Mouse (Mus musculus): ENCODE measurements around the gene Adcy1. TPM values are rescaled to one million over a fixed set of nuclear protein-coding genes. Genes with fewer than 3 reads are reported as not detected.

The Adcy1 gene
- total and polyA plus RNA-seq, 2 experiments, result under 0.01 to 0.16 TPM

- Histone ChIP-seq H3K79me2 (ENCODE audit: control insufficient read depth, insufficient read depth, low read length) (no peaks in the 10 kb centered on the region), H3K27me3 (ENCODE audit: control insufficient read depth, insufficient read depth, low read length) (no peaks in the 10 kb centered on the region), H3K9ac (ENCODE audit: low read depth, low read length) (no peak overlapping the region)
Observed at GRCm38 (mm10) chr11:7056121-7056520, 7.2 kb upstream of the Adcy1 start.

DNA sequence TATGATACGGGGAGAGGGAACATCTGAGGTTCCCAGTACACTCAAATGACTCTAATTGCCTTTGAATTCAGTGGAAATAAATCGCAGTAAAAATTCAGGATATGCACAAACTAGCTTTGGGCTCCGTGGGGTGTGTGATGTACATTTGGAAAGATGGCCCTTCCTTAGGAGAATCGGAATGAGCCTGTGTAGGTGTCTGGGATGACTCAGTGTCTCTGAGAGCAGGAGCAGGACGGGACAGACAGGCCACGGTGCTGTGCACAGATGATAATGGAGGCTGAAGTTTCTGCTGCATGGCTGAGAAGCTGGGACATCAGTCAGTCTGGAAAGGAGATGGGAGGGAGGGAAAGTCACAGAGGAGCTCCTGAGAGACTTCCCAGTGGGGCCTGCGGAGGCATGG is 5.5 kb upstream of the Adcy1 start:
- WGBS, result 86% methylated on average over 7 of the region's 7 CpGs
- no peak for TF ChIP-seq CTCF (IDR thresholded peaks at IDR 0.05; ENCODE audit: low read depth, low read length)
- TF ChIP-seq POLR2A (IDR thresholded peaks at IDR 0.05; ENCODE audit: extremely low read depth, insufficient read depth, low read length), result no peak
- H3K4me1 ChIP-seq (ENCODE audit: control insufficient read depth, insufficient read depth, low read length), result no peaks in the 10 kb centered on the region
- H3K36me3 ChIP-seq (ENCODE audit: control insufficient read depth, insufficient read depth, low read length), result no peaks in the 10 kb centered on the region
- DNase-seq (ENCODE audit: extremely low read depth, low read depth, low spot score), result no peak
- H3K4me3 ChIP-seq (ENCODE audit: insufficient read depth, low read depth, low read length), result no peak overlapping the region
- no peaks in the 10 kb centered on the region for H3K79me2 ChIP-seq (ENCODE audit: control insufficient read depth, insufficient read depth, low read length)
- H3K27me3 ChIP-seq (ENCODE audit: control insufficient read depth, insufficient read depth, low read length), result peaks cover under 1% of the 10 kb centered on the region; the same call in 1 of the 2 replicates
- H3K9ac ChIP-seq (ENCODE audit: low read depth, low read length), result no peak overlapping the region
- H3K27ac ChIP-seq (replicated peaks; ENCODE audit: insufficient read depth, low read depth, low read length), result no peak overlapping the region

More at GRCm38 (mm10) chr11:7056121-7056520, 7.2 kb upstream of the Adcy1 start:
- H3K4me1 ChIP-seq (ENCODE audit: control insufficient read depth, insufficient read depth, low read length), result no peaks in the 10 kb centered on the region
- 28% methylated on average over 11 of the region's 11 CpGs for WGBS
- DNase-seq (ENCODE audit: extremely low read depth, low read depth, low spot score), result no peak
- no peak overlapping the region for H3K4me3 ChIP-seq (ENCODE audit: insufficient read depth, low read depth, low read length)
- no peak for TF ChIP-seq POLR2A (IDR thresholded peaks at IDR 0.05; ENCODE audit: extremely low read depth, insufficient read depth, low read length)
- no peak for TF ChIP-seq CTCF (IDR thresholded peaks at IDR 0.05; ENCODE audit: low read depth, low read length)
- no peaks in the 10 kb centered on the region for H3K36me3 ChIP-seq (ENCODE audit: control insufficient read depth, insufficient read depth, low read length)
- no peak overlapping the region for H3K27ac ChIP-seq (replicated peaks; ENCODE audit: insufficient read depth, low read depth, low read length)

GRCm38 (mm10) chr11:7061961-7062360 is 1.3 kb upstream of the Adcy1 start:
- 54% methylated on average over 6 of the region's 6 CpGs for WGBS
- H3K4me1 ChIP-seq (ENCODE audit: control insufficient read depth, insufficient read depth, low read length), result peaks cover 4% of the 10 kb centered on the region; the same call in 1 of the 2 replicates
- TF ChIP-seq POLR2A (IDR thresholded peaks at IDR 0.05; ENCODE audit: extremely low read depth, insufficient read depth, low read length) (no peak), CTCF (IDR thresholded peaks at IDR 0.05; ENCODE audit: low read depth, low read length) (no peak)
- H3K9ac ChIP-seq (ENCODE audit: low read depth, low read length), result no peak overlapping the region
- H3K79me2 ChIP-seq (ENCODE audit: control insufficient read depth, insufficient read depth, low read length), result no peaks in the 10 kb centered on the region
- H3K27me3 ChIP-seq (ENCODE audit: control insufficient read depth, insufficient read depth, low read length), result peaks cover 15% of the 10 kb centered on the region
- H3K4me3 ChIP-seq (ENCODE audit: insufficient read depth, low read depth, low read length), result no peak overlapping the region
- DNase-seq (ENCODE audit: extremely low read depth, low read depth, low spot score), result no peak
- H3K36me3 ChIP-seq (ENCODE audit: control insufficient read depth, insufficient read depth, low read length), result no peaks in the 10 kb centered on the region
- no peak overlapping the region for H3K27ac ChIP-seq (replicated peaks; ENCODE audit: insufficient read depth, low read depth, low read length)

DNA sequence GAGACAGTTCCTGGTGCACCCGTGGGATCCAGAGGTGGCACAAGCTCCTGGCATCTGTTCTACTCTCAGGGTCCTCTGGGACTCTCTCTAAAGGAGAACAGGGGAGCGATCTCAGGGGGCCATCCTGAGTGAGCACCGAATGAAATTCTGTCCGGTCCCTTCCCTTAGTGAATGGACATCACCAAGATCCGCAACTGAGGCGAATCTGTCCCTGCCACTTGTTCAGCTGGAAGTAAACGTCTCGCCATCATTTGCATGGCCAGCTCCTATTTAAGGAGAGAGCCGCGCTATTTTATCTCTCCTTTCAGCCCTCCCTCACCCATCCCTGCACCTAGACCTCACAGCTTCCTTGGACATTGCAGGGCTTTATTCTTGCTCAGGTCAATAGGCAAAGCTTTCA is 723 bp upstream of the Adcy1 start:
- TF ChIP-seq CTCF (IDR thresholded peaks at IDR 0.05; ENCODE audit: low read depth, low read length) (no peak), POLR2A (IDR thresholded peaks at IDR 0.05; ENCODE audit: extremely low read depth, insufficient read depth, low read length) (no peak)
- Histone ChIP-seq H3K27ac (replicated peaks; ENCODE audit: insufficient read depth, low read depth, low read length) (no peak overlapping the region), H3K4me1 (ENCODE audit: control insufficient read depth, insufficient read depth, low read length) (peaks cover 4% of the 10 kb centered on the region; the same call in 1 of the 2 replicates), H3K27me3 (ENCODE audit: control insufficient read depth, insufficient read depth, low read length) (peaks cover 15% of the 10 kb centered on the region), H3K79me2 (ENCODE audit: control insufficient read depth, insufficient read depth, low read length) (no peaks in the 10 kb centered on the region), H3K9ac (ENCODE audit: low read depth, low read length) (no peak overlapping the region), H3K36me3 (ENCODE audit: control insufficient read depth, insufficient read depth, low read length) (no peaks in the 10 kb centered on the region), H3K4me3 (ENCODE audit: insufficient read depth, low read depth, low read length) (no peak overlapping the region)
- DNase-seq (ENCODE audit: extremely low read depth, low read depth, low spot score), result no peak
- 26% methylated on average over 10 of the region's 10 CpGs for WGBS

DNA sequence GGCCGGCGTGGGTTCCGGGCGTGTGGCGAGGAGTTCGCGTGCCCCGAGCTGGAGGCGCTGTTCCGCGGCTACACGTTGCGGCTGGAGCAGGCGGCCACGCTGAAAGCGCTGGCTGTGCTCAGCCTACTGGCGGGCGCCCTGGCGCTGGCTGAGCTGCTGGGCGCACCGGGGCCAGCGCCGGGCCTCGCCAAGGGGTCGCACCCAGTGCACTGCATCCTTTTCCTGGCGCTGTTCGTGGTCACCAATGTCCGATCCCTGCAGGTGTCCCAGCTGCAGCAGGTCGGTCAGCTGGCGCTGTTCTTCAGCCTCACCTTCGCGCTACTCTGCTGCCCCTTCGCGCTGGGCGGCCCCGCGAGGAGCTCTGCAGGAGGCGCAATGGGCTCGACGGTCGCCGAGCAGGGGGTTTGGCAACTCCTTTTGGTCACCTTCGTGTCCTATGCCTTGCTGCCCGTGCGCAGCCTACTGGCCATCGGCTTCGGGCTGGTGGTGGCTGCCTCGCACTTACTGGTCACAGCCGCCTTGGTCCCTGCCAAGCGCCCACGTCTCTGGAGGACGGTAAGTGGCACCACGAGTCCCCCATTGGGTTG is 485 bp downstream of the Adcy1 start:
- TF ChIP-seq POLR2A (IDR thresholded peaks at IDR 0.05; ENCODE audit: extremely low read depth, insufficient read depth, low read length), result no peak
- no peak for TF ChIP-seq CTCF (IDR thresholded peaks at IDR 0.05; ENCODE audit: low read depth, low read length)
- Histone ChIP-seq H3K9ac (ENCODE audit: low read depth, low read length) (no peak overlapping the region), H3K27ac (replicated peaks; ENCODE audit: insufficient read depth, low read depth, low read length) (no peak overlapping the region), H3K36me3 (ENCODE audit: control insufficient read depth, insufficient read depth, low read length) (no peaks in the 10 kb centered on the region), H3K79me2 (ENCODE audit: control insufficient read depth, insufficient read depth, low read length) (no peaks in the 10 kb centered on the region), H3K27me3 (ENCODE audit: control insufficient read depth, insufficient read depth, low read length) (peaks cover 15% of the 10 kb centered on the region), H3K4me1 (ENCODE audit: control insufficient read depth, insufficient read depth, low read length) (peaks cover 4% of the 10 kb centered on the region; the same call in 1 of the 2 replicates), H3K4me3 (ENCODE audit: insufficient read depth, low read depth, low read length) (peak overlapping the region; percentile 10; the same call in 1 of the 2 replicates)
- DNase-seq (ENCODE audit: extremely low read depth, low read depth, low spot score), result no peak
- 1% methylated on average over 53 of the region's 53 CpGs for WGBS

DNA sequence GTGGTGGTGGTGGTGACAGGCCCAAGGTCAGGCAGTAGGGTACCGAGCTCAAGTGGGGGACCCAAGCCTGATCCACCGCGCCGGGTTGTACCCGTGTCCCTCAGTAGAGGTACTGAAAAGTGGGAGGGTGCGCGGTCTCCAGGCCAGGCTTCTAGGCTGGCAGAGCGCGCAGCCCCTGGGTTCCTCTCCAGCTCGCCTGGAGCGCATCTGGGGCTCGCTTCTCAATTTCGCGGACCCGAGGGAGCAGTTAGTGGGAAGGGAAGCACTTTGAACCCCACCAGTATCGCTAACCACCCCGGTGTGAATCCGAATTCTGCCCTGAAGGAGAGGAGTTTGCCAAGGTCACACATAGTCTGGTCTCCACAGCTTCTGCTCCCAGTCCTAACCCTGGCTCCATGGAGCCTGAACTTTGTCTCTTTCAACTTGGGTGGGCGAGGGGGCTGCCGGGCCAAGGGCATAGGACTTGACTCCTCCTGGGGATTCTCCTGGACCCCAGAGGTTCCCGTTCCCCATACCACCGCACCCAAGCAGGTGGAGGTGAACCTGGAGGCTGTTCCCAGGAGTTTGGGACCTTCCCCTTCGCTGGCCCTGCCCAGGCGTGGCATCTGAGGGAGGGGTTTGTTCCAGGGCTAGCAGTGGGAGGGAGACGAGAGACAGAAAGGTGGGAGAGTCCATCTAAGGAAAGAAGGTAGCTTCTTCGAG is 1.3 kb downstream of the Adcy1 start:
- Histone ChIP-seq H3K4me3 (ENCODE audit: insufficient read depth, low read depth, low read length) (no peak overlapping the region), H3K27ac (replicated peaks; ENCODE audit: insufficient read depth, low read depth, low read length) (no peak overlapping the region), H3K27me3 (ENCODE audit: control insufficient read depth, insufficient read depth, low read length) (peaks cover 15% of the 10 kb centered on the region), H3K36me3 (ENCODE audit: control insufficient read depth, insufficient read depth, low read length) (no peaks in the 10 kb centered on the region), H3K79me2 (ENCODE audit: control insufficient read depth, insufficient read depth, low read length) (no peaks in the 10 kb centered on the region), H3K4me1 (ENCODE audit: control insufficient read depth, insufficient read depth, low read length) (peaks cover 4% of the 10 kb centered on the region; the same call in 1 of the 2 replicates), H3K9ac (ENCODE audit: low read depth, low read length) (no peak overlapping the region)
- 7% methylated on average over 26 of the region's 26 CpGs for WGBS
- no peak for DNase-seq (ENCODE audit: extremely low read depth, low read depth, low spot score)
- no peak for TF ChIP-seq POLR2A (IDR thresholded peaks at IDR 0.05; ENCODE audit: extremely low read depth, insufficient read depth, low read length)
- no peak for TF ChIP-seq CTCF (IDR thresholded peaks at IDR 0.05; ENCODE audit: low read depth, low read length)

All from liver, adult 2 months (tissue).